Mouse (Mus musculus) frontal cortex, postnatal 10 days (tissue): ENCODE measurements at regions not wholly inside any gene's neighbourhood (a gene's known extent, or its start where the extent isn't known, plus 50 kb on each side); places are given as distances from the start of the nearest gene placed in this dataset.
A peak's percentile ranks its signal among the peaks of the same experiment; 100 is the strongest.
"Not testable (repeated sequence)": the region's sequence is repeated elsewhere in the genome, so short reads cannot be mapped to it uniquely, and the experiment has no call there.

ENCODE experiments used
- DNase-seq, 2 experiments: peaks; one replicate each; pipeline ENCODE4 v3.0.0; 2022; ENCODE audit warnings: low spot score in 2 of 2, mixed read lengths in 1 of 2

GRCm38 (mm10) chr2:123655551-123655950 is 434.2 kb upstream of the Sema6d start:
- no peak for DNase-seq

GRCm38 (mm10) chr2:123688290-123689030 is 401.3 kb upstream of the Sema6d start:
- DNase-seq = no peak

DNA sequence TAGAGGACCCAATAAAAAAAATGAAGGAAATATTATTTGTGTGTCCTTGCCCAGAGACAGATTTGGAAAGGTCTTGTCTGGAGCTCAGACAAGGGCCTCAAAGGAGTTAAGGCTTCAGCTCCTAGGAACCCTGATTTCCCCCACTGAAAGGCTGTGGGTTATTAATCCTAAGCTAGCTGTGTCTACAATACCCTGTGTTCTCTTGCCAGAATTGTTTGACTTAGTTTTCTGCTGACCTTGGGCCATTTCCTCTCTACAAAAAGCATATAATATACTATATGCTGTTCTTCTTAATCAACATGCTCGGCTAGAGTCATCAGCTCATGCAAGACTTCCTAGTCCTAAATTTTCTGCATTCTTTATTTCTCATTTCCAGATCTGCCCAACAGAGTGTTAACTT is 400.0 kb upstream of the Sema6d start:
- DNase-seq = no peak

DNA sequence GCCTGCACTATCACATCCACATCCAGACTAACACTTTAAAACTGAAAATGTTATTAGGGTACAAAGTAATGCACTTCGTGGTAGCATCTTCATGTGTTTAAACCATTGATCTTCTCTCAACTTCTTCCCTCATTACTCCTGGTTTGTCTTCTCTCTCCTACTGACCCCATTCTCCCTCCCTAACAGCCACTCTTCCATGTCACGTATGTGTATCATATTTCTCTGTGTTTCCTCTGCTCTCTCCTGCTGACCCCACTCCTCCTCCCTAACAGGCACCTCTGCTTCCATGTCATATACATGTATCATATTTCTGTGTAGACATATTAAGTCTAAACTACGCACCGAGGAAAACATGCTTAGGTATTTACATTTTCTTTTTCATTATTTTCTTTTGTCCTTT is 350.1 kb upstream of the Sema6d start:
- no peak for DNase-seq

DNA sequence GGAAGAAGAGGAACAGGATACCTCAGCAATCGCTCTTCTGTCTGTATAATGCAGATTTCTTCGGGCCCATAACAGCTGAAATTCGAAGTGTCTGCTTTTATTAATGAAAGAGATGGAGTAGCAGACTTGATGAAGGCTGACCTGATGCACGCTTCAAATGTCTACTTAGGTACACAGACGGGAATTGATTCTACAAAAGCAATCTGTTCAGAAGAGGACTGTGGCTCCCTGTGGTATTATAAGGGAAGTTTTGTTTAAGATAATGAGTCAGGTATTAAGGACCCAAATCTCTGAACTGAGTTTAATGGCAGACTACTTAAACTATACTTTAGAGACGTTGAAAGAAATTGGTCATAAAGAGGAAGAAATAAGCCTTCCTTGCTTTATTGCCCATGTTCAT is 349.2 kb upstream of the Sema6d start:
- no peak for DNase-seq

DNA sequence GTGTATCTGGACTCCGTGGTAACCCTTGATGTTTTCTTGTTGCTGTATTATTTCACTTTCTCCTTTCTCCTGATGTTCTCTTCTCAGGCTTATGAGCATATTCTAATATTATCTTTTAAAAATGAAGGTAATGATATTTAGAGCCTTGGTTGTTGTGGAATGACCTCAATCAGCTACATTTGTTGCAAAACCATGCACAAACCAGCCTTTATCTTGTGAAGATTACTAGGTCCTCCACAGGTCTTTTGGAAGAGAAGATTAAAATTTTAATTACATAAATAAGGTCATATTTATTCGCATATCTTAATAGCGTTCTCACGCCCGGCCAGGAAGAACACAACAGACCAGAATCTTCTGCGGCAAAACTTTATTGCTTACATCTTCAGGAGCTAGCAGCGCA is 335.5 kb upstream of the Sema6d start:
- DNase-seq = no peak

GRCm38 (mm10) chr2:123754656-123755499 is 334.9 kb upstream of the Sema6d start:
- not testable (repeated sequence) for DNase-seq

DNA sequence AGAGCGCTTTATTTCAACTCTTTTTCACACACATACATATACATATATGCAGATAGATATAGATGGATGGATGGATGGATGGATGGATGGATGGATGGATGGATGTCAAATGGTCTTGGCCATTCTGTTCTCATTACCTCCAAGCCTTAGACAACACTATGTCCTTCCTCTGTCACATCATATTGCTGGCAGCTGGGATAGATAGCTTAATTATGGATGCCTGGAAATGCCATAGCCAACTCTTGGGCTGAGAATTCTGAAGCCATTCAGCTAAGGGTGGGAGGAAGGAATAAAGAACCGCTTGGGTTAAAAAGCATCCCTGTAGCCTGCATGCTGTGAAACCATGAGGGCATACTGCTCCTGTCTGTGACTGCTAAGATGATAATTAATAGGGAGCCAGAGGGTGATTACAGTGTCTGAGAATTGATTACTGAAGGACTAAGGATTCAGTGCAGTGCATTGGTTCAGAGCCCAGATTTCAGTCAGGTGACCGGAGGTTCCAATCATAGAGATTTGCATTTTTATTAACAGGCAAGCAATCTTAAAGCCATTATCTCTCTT is 290.5 kb upstream of the Sema6d start:
- no peak for DNase-seq

DNA sequence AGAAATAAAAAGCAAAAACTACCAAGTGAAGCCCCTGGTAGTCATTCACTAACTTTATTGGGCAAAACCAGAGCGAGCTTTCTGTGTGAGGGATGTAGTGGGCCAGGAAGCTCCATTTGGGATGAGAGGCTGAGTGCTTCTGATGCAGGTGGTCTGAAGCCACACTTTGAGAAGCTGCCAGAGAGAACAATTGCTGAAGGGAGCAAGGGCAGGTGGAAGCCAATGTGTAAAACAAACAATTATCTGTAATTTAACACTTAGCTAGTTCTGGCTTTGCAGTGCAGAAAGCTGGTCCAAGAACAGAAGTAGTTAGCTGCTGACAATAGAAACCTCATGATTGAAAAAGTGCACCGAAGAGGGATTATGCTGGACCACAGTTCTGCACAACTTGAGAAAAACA is 284.1 kb upstream of the Sema6d start:
- DNase-seq = no peak

DNA sequence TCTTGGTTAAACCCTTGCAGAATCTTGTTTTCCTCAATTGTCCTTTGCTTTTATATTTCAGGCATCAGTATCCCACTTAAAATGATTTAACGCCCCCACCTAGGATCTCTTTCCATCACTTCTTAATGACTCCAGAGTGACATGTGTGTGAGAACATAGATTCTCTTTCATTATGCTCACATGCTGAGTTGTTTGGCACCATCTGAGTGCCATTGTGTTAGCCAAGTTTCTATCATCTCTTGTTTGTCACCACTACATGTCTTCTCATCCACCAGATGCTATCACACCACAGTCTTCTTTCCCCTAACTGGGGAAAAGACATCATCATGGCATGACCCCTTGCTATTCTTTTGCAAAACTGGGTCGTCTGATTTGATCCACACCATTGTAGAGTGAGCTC is 283.4 kb upstream of the Sema6d start:
- DNase-seq = no peak

GRCm38 (mm10) chr2:123813182-123813949 is 276.4 kb upstream of the Sema6d start:
- peak; percentile 44 to 67 for DNase-seq

- DNase-seq = no peak
These were observed 275.8 kb upstream of the Sema6d start for GRCm38 (mm10) chr2:123813950-123814337.

DNA sequence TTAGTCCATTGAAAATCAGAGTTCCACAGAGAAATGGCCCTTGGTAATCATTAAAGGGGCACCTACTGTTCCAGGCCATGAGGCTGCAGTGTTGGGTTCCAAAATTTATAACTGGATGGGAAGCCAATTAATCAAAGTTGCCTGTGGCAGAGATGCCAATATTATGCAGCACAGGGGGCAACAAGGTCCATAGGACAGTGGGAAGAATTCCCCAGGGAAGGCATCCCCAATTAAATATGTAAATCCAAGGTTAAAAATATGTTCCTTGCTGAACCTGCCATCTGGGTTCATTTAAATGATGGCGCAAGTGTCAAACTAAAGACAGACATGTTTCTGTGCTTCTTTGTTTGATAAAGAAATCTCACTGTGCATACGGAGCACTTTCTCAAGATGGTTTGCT is 273.1 kb upstream of the Sema6d start:
- no peak for DNase-seq

DNA sequence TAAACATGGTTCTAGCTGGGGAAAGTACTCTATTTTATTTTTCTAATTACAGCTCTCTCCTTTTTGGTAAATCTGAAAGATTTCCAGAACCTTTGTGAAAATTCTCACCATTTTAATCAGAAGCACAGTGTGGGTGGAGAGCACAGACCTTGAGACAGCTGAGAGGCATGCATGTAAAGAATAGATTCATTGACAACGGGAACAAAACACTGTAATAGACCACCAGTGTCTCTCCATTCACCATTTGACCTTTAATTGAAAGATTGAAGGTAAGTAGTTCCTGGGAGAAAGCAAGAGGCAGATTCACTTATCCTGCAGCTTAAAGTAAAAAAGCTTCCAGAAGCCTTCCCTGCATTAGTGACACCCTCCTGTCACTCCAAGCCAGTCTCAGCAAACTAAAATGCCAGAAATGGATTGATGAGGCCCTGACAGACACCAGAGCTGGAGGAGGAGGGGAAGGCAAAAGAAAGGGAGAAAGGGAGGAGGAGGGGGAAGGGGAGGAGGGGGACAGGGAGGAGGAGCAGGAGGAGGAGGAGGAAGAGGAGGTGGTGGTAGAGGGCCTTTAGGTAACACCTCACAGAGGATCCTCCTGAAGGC is 256.1 kb upstream of the Sema6d start:
- no peak for DNase-seq
